Mouse (Mus musculus): ENCODE data around the gene Slc18a2. TPM values are rescaled to one million over a fixed set of nuclear protein-coding genes. Genes with fewer than 3 reads are reported as not detected.

Gene Slc18a2
- polyA plus RNA-seq, 1 experiment from 2014 or later: 13.3 TPM

DNA sequence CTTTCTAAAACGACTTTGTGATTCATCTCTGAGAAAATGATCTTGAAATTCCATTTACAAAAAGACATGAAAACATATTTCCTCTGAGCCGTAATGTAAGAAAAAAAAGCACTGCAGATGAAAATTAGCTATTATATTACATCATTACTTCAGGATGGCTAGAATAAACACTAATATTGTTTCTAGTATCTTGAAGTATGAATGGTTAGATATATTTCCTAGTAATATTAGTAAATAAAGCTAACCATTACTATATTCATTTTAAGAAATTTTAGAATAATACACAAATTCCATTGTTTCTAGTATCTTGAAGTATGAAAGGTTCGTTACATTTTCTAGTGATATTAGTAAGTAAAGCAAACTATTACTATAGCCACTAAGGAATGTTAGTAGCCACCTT is 79.2 kb downstream of the Slc18a2 start:
- Histone ChIP-seq H3K9me3 (ENCODE audit: control insufficient read depth, low read length) (no peaks in the 10 kb centered on the region), H3K4me2 (ENCODE audit: low read length) (no peak overlapping the region), H3K27me3 (replicated peaks; ENCODE audit: control insufficient read depth, insufficient read depth, low read length) (no peaks in the 10 kb centered on the region), H3K4me3 (ENCODE audit: low read depth, low read length) (no peak overlapping the region), H3K9ac (ENCODE audit: low read length) (no peak overlapping the region), H3K4me1 (replicated peaks; ENCODE audit: control insufficient read depth, insufficient read depth, low read length) (peaks cover 20% of the 10 kb centered on the region), H3K27ac (ENCODE audit: low read depth) (no peak overlapping the region), H3K36me3 (ENCODE audit: control insufficient read depth, insufficient read depth, low read length) (peaks cover 4% of the 10 kb centered on the region; the same call in 1 of the 2 replicates)
- DNase-seq (ENCODE audit: low spot score) (no peak), ATAC-seq (replicated peaks; ENCODE audit: low FRiP score, low TSS enrichment, low read depth) (no peak)
- WGBS: 84% methylated on average over 3 of the region's 3 CpGs

DNA sequence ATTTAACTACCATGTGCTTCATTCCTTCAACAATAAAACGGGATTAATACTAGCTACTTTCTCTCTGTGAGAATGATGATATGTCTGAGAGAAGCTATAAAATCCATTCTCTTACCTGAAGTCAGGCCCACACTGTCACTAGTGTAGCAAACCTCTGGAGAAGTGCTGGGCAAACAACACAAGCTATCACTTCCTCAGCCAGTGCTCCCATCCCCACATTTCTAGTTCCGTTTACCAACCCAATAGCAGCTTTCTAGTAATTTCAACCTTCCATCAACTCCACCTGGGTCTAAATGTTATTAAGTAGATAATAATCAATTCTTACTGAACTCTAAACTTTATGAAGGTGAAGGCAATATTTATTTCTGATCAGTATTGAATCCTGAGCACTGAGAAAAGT is 82.3 kb downstream of the Slc18a2 start:
- Histone ChIP-seq H3K4me1 (replicated peaks; ENCODE audit: control insufficient read depth, insufficient read depth, low read length) (peaks cover 23% of the 10 kb centered on the region), H3K27ac (ENCODE audit: low read depth) (no peak overlapping the region), H3K36me3 (ENCODE audit: control insufficient read depth, insufficient read depth, low read length) (no peaks in the 10 kb centered on the region), H3K4me2 (ENCODE audit: low read length) (peak overlapping the region; percentile 88), H3K4me3 (ENCODE audit: low read depth, low read length) (peak overlapping the region; percentile 66), H3K9me3 (ENCODE audit: control insufficient read depth, low read length) (no peaks in the 10 kb centered on the region), H3K9ac (ENCODE audit: low read length) (peak overlapping the region; percentile 88; the same call in 1 of the 2 replicates), H3K27me3 (replicated peaks; ENCODE audit: control insufficient read depth, insufficient read depth, low read length) (no peaks in the 10 kb centered on the region)
- WGBS: 21% methylated on average over 2 of the region's 2 CpGs
- DNase-seq (ENCODE audit: low spot score) (no peak), ATAC-seq (replicated peaks; ENCODE audit: low FRiP score, low TSS enrichment, low read depth) (no peak)

DNA sequence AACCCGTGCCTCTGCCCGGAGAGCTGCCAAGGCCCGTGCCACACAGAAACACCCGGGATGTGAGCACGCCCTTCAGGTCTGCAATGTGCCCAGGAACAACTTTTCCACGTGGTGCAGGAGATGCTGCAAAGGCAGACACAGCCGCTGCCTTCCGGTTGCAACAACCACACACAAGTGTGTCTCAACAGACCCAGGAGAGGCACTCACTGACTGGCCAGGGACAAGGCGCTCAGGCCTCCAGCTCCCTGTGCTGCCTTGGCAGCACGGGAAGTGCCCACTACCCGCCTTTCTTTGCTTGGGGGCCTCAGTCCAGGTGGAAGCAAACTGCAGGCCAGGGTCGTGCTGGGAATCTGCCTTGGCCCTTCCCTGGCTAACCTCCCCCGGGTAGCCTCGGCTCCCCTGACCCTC is 83.6 kb downstream of the Slc18a2 start:
- Histone ChIP-seq H3K27me3 (replicated peaks; ENCODE audit: control insufficient read depth, insufficient read depth, low read length) (no peaks in the 10 kb centered on the region), H3K4me1 (replicated peaks; ENCODE audit: control insufficient read depth, insufficient read depth, low read length) (peaks cover 20% of the 10 kb centered on the region), H3K9me3 (ENCODE audit: control insufficient read depth, low read length) (no peaks in the 10 kb centered on the region), H3K4me2 (ENCODE audit: low read length) (peak overlapping the region; percentile 88), H3K9ac (ENCODE audit: low read length) (peak overlapping the region; percentile 88), H3K36me3 (ENCODE audit: control insufficient read depth, insufficient read depth, low read length) (no peaks in the 10 kb centered on the region), H3K27ac (ENCODE audit: low read depth) (no peak overlapping the region), H3K4me3 (ENCODE audit: low read depth, low read length) (peak overlapping the region; percentile 66)
- WGBS: under 1% methylated on average over 14 of the region's 14 CpGs
- ATAC-seq (replicated peaks; ENCODE audit: low FRiP score, low TSS enrichment, low read depth) (no peak), DNase-seq (ENCODE audit: low spot score) (peak; percentile 69)

DNA sequence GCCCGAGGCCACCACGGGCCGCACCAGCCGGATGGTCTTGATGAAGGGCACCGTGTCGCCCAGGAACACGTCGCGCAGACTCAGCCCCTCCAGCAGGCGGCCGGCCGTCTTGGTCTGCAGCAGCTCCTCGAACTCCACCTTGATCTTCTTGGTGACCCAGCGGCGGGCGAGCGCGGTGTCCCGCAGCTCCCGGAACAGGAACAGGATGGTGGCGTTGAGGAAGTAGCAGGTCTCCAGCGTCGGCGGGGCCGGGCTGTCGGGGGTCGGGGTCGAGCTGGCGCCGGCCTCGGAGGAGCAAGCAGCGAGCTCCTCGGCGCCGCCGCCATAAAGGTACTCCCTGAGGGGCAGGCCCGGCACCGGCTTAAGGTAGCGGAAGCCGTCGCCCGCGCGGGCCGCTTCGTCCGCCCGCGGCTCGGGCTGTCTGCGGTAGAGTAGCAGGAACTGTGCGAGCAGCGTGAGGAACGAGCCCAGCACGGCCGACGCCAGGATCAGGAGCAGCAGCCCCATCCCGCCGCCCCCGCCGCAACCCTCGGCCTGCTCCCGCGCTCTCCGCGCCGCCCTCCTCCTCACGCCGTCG is 84.5 kb downstream of the Slc18a2 start:
- under 1% methylated on average over 63 of the region's 70 CpGs for WGBS
- H3K4me2 ChIP-seq (ENCODE audit: low read length): peak overlapping the region; percentile 88
- peak; percentile 84 for DNase-seq (ENCODE audit: low spot score)
- no peaks in the 10 kb centered on the region for H3K27me3 ChIP-seq (replicated peaks; ENCODE audit: control insufficient read depth, insufficient read depth, low read length)
- H3K9ac ChIP-seq (ENCODE audit: low read length): peak overlapping the region; percentile 88
- peak overlapping the region; percentile 93 for H3K27ac ChIP-seq (ENCODE audit: low read depth)
- H3K4me3 ChIP-seq (ENCODE audit: low read depth, low read length): peak overlapping the region; percentile 66
- no peaks in the 10 kb centered on the region for H3K36me3 ChIP-seq (ENCODE audit: control insufficient read depth, insufficient read depth, low read length)
- peaks cover 20% of the 10 kb centered on the region for H3K4me1 ChIP-seq (replicated peaks; ENCODE audit: control insufficient read depth, insufficient read depth, low read length)
- peak; percentile 63 for ATAC-seq (replicated peaks; ENCODE audit: low FRiP score, low TSS enrichment, low read depth)
- H3K9me3 ChIP-seq (ENCODE audit: control insufficient read depth, low read length): no peaks in the 10 kb centered on the region

Other genes with a start within 250 kb of the Slc18a2 start
- gene Shtn1, start 184.8 kb upstream of the Slc18a2 start, polyA plus RNA-seq (2014; fragmentation: Nextera tagmentation; extraction: Ambion mirVana): 18.2 and 18.7 TPM in 2 replicates
- not detected in 2 replicates for gene Vax1, start 90.8 kb upstream of the Slc18a2 start, polyA plus RNA-seq (2014; fragmentation: Nextera tagmentation; extraction: Ambion mirVana)
- 0.05 TPM in 1 of 2 replicates, not detected in the other for gene Kcnk18, start 41.7 kb upstream of the Slc18a2 start, polyA plus RNA-seq (2014; fragmentation: Nextera tagmentation; extraction: Ambion mirVana)
- 43.2 and 55.6 TPM in 2 replicates for gene Rps12-ps3, start 61.4 kb downstream of the Slc18a2 start, polyA plus RNA-seq (2014; fragmentation: Nextera tagmentation; extraction: Ambion mirVana)
- 15.5 and 16.6 TPM in 2 replicates for gene Pdzd8, start 84.9 kb downstream of the Slc18a2 start, polyA plus RNA-seq (2014; fragmentation: Nextera tagmentation; extraction: Ambion mirVana)
- gene Emx2, start 197.5 kb downstream of the Slc18a2 start, polyA plus RNA-seq (2014; fragmentation: Nextera tagmentation; extraction: Ambion mirVana): not detected in 2 replicates

All from intestine, embryonic 14.5 days (tissue).